Mouse (Mus musculus): Measurements from ENCODE around the gene Xylt1.

Xylt1 gene

GRCm38 (mm10) chr7:117522092-117522635 is 141.4 kb downstream of the Xylt1 start:
- DNase-seq, result no peak

GRCm38 (mm10) chr7:117524430-117525214 is 143.8 kb downstream of the Xylt1 start:
- DNase-seq, result peak; percentile 95

- DNase-seq, result no peak
These were observed 144.9 kb downstream of the Xylt1 start for GRCm38 (mm10) chr7:117525678-117526077.

- DNase-seq, result no peak
These were observed 145.8 kb downstream of the Xylt1 start for GRCm38 (mm10) chr7:117526570-117526969.

GRCm38 (mm10) chr7:117529787-117530655 is 149.2 kb downstream of the Xylt1 start:
- DNase-seq, result no peak

GRCm38 (mm10) chr7:117532651-117533050 is 151.9 kb downstream of the Xylt1 start:
- no peak for DNase-seq

GRCm38 (mm10) chr7:117533164-117533563 is 152.4 kb downstream of the Xylt1 start:
- no peak for DNase-seq

GRCm38 (mm10) chr7:117539931-117540330 is 159.2 kb downstream of the Xylt1 start:
- no peak for DNase-seq

- DNase-seq, result no peak
These were observed 159.6 kb downstream of the Xylt1 start for GRCm38 (mm10) chr7:117540413-117540812.

GRCm38 (mm10) chr7:117541056-117541455 is 160.3 kb downstream of the Xylt1 start:
- no peak for DNase-seq

GRCm38 (mm10) chr7:117541681-117542080 is 160.9 kb downstream of the Xylt1 start:
- DNase-seq, result no peak

GRCm38 (mm10) chr7:117543041-117543440 is 162.3 kb downstream of the Xylt1 start:
- no peak for DNase-seq

- no peak for DNase-seq
These were observed 163.3 kb downstream of the Xylt1 start for GRCm38 (mm10) chr7:117544126-117544525.

- DNase-seq, result no peak
These were observed 167.5 kb downstream of the Xylt1 start for GRCm38 (mm10) chr7:117548301-117548700.

- no peak for DNase-seq
These were observed 170.3 kb downstream of the Xylt1 start for GRCm38 (mm10) chr7:117550916-117551549.

- peak; percentile 95 for DNase-seq
These were observed 172.4 kb downstream of the Xylt1 start for GRCm38 (mm10) chr7:117553228-117553627.

- peak; percentile 83 for DNase-seq
These were observed 175.0 kb downstream of the Xylt1 start for GRCm38 (mm10) chr7:117555735-117556134.

GRCm38 (mm10) chr7:117558166-117558565 is 177.4 kb downstream of the Xylt1 start:
- DNase-seq, result no peak

GRCm38 (mm10) chr7:117559051-117559450 is 178.3 kb downstream of the Xylt1 start:
- no peak for DNase-seq

- no peak for DNase-seq
These were observed 183.2 kb downstream of the Xylt1 start for GRCm38 (mm10) chr7:117563939-117564499.

GRCm38 (mm10) chr7:117564627-117565026 is 183.8 kb downstream of the Xylt1 start:
- no peak for DNase-seq

GRCm38 (mm10) chr7:117566115-117566514 is 185.3 kb downstream of the Xylt1 start:
- no peak for DNase-seq

GRCm38 (mm10) chr7:117566833-117567232 is 186.1 kb downstream of the Xylt1 start:
- DNase-seq, result no peak
